Mouse (Mus musculus): ENCODE measurements around the gene Drg1.
"Not testable (repeated sequence)": the region's sequence is repeated elsewhere in the genome, so short reads cannot be mapped to it uniquely, and the experiment has no call there.

Drg1 gene

DNA sequence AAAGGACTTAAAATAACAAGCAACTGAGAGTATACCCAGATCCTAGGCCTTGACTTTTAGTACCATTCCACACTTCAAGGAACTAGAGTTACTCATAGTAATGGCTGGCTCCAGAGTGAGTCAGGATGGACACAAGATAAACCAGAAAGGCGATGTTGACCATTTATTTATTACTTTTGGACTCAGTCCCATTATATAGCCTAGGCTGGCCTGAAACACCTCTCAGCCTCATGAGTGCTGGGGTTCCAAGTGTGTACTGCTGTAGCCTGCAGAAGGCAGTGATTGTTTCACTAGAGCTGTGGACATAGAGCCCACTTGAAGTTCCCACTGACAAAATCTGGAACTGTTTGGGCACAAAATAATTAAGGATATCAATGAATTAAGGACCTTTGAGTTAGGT lies 53.7 kb downstream of the Drg1 start:
- no peak for DNase-seq (ENCODE audit: low read depth, low spot score)

DNA sequence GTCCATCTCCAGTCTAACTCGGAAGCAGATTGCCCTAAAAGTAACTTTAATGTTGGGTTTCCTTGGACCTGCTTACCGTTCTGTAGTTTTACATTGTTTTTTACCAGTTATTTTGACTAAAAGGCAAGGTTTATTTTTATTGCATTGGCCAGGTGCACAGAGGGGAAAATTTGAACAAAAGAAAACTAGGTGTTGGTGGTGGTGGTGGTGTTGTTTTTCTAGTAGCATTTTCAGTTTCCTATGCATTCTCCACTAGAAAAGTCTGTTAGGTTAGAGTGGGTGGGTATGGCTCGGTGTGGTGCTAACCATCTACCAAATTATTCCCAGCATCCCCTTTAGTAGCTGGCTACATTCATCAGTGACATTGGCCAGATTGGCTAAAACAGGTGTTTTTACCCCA lies 59.4 kb downstream of the Drg1 start:
- no peak for DNase-seq (ENCODE audit: low read depth, low spot score)

DNA sequence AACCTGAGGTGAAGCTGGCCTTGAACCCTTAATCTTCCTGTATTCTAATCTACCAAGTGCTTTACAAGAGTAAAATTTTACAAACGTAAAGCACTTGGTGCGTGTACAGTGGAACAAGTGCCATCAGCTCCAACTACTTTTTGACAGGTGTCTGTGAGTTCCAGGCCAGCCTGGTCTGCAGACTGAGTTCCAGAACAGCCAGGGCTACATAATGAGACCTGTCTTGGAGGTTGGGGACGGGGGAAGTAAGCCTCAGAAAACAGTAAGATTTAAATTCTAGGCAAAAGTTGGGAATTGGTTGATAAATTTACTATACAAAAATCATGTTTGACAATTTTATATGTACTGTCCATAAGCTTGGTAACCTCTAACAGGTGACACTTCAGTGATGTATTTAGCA lies 61.0 kb downstream of the Drg1 start:
- no peak for DNase-seq (ENCODE audit: low read depth, low spot score)

DNA sequence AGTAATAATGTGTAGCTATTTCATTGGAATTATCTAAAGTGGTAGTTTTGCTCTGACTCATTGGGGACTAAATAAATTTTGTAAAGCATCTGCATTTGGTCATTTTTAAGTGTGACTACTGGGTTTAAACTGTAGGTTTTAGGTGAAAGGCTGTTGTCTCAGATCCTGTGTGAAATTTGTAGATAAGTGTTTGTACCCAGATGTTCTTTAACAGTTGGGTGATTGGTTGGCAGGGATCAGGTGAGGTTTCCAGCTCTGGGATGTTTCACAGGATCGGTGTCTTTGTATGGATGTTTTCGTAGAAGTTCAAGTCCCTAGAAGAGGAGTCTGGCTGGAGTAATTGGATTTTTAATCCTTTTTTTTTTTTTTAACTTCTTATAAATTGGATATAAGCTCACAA lies 62.4 kb downstream of the Drg1 start:
- DNase-seq (ENCODE audit: low read depth, low spot score) = no peak

DNA sequence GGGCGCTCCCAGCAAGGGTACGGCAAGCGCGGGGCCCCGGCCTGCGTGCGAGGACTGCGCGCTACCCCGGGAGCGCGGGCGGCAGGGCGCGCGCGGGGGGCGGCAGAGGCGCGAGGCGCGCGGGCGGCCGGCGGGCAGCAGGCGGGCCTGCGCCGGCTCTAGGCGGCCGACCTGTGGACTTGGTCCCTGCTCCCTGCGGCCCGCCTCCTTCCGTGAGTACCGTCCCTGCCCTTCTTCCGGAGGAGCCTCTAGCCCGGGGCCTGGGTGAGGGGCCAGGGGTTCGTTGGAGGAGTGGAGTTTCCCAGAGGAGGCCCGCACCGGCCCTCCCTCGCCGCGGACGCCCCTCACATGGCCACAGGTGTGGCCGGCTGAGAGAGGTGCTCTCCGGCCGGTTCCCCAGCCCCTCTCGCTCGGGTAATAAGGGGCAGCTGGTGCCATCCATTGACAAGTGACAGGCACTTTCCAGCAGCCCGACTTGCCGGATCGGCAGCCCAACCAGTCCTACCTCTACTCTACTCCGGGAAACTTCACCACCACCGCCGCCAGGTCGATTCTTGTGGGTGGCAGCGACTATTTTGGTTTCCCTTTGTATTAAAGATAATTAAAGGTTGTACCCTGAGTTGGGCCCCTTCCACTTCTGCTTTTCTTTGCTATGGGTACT lies 63.3 kb downstream of the Drg1 start:
- no peak for DNase-seq (ENCODE audit: low read depth, low spot score)

DNA sequence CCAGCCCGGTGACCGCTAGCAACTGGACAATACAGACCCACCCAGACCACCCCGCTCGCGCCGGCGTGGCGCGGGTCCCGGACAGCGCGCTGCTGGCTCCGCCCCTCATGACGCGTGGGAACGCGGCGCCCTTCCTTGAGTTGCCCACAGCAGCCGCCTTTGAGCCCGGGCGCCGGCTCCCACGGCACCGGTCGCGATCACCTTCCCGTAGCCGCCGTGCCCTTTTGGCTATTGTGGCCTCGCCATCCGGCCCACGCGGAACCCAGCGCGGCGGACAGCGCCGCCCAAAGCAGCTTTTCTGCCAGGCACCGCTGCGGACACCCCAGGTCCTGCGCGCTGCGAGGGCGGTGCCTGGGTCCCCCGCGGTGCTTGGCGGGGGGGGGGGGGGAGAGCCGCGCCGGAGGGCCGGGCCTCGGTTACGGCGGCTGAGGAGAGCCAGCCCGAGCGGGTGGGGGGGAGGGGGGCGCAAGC lies 63.9 kb downstream of the Drg1 start, which contains the start of gene Eif4enif1:
Eif4enif1 (plus strand) TSS at position 162 of the 471 bp plus-strand sequence.
- peak; percentile 77 for DNase-seq (ENCODE audit: low read depth, low spot score)

DNA sequence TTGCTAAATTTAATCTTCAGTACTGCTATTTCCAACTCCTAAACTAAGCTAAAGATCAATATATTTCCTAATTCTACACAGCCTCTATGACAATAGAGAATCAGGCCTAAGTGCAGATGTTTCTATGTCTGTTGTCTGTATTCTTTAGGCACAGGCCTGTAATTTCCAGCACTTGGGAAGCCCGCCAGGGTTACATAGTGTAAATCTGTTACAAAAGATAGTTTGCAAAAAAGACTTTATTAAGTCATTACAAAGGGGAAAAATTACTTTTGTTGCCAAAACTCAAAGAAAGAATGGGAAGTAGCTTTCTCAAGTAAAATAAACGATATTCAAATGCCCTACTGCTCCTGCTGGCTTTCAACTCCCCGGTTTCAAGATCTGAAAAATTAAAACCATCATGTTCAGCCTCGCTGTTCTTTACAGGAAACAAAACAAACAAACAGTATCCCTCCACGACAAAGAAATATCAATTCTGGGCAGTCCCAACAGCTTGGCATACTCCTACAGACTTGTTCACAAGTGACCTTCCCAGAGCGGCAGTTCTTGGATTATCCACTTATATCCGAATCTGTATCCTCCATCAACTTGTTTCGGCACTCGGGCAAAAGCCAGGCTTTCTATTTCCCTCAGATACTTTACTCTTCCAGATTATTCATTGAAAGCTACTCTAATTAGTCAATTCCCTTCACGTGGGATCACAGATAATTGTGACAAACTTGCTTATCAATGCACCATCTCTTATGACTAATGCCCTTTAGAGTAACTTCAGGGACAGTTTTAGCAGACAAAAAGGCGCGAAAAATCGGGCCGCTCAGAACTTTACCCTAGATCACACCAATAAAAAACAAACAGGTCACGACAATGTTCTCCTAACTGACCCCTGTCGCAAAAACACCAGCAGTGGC lies 64.6 kb downstream of the Drg1 start:
- DNase-seq (ENCODE audit: low read depth, low spot score) = no peak

DNA sequence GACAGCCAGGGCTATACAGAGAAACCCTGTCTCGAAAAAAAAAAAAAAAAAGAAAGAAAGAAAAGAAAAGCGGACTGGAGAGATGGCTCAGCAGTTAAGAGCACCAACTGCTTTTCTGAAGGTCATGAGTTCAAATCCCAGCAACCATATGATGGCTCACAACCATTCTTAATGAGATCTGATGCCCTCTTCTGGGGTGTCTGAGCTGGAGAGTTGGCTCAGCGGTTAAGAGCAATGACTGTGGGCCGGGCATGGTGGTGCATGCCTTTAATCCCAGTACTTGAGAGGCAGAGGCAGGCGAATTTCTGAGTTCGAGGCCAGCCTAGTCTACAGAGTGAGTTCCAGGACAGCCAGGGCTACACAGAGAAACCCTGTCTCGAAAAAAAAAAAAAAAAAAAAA lies 65.6 kb downstream of the Drg1 start:
- DNase-seq (ENCODE audit: low read depth, low spot score) = not testable (repeated sequence)

DNA sequence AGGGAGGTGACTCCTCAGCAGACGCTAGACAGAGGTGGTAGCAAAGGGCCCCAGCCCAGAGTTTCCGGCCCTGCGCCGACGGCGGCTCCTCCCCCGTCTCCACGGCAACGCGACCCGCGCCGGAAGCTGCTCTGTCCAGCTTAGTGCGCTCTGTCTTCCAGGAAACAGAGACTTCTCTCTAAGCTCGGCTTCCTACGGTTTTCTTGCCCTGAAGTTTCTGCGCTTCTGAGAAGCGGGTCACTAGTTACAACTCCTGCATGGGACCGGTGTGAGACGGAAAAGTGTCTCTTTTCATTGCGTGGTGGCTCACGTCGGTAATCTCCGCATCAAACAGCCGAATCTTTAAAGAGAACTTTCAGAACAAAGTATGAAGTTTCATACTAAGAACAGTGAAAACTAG lies 72.9 kb downstream of the Drg1 start, which contains the start of gene Sfi1:
Sfi1 (minus strand) TSS at position 101 of the 400 bp plus-strand sequence.
- DNase-seq (ENCODE audit: low read depth, low spot score) = no peak

DNA sequence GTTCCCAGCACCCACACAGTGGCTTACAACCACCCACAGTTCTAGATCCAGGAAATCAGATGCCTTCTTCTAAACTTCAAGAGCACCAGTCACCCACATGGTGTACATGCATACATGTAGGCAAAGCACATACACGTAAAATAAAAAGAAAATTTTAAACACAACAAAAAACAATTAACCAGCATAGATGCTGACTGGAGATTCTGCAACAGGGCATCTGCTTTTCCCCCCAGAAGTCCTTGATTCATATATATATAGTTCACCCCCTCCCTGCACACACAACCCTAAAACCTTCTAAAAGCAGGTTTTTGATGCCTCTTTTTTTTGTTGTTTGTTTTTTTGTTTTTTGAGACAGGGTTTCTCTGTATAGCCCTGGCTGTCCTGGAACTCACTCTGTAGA lies 83.5 kb downstream of the Drg1 start:
- not testable (repeated sequence) for DNase-seq (ENCODE audit: low read depth, low spot score)

DNA sequence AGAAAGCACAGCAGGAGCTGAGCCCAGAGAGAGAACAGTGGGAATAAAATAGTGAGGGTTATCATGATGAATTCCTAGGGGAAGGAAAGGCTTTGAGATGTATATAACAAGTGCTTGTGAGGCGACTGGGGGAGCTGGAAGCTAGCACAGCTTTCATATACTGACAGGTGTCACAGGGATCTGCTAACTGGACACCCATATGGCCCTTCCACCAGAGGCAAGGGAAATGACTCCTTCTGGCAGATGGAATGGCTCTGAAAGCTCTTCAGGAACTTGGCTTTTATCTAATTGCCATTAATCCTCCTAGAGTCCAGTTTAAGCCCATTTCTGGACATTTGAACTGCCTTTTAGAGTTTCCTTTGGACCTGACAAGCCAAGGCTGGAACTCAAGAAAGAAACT lies 84.2 kb downstream of the Drg1 start:
- DNase-seq (ENCODE audit: low read depth, low spot score) = not testable (repeated sequence)

DNA sequence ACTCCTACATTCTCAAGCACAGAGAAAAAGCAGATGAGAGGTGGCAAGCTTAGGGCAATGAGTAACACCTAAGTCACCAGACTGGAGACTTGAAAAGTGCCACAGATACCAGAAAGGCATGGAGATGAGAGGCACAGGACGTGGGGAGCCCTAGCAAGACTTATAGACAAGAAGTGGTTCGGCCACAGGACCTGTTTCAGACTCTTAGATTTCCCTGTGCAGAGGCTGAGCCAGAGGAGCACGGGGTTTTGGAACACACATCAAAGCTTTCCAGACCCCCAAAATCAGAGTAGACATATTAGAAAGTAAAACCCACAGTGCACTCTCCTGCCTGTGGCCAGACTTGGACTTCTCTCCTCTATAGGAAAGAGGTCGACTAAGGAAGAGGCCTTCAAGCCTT lies 85.0 kb downstream of the Drg1 start:
- DNase-seq (ENCODE audit: low read depth, low spot score) = not testable (repeated sequence)

DNA sequence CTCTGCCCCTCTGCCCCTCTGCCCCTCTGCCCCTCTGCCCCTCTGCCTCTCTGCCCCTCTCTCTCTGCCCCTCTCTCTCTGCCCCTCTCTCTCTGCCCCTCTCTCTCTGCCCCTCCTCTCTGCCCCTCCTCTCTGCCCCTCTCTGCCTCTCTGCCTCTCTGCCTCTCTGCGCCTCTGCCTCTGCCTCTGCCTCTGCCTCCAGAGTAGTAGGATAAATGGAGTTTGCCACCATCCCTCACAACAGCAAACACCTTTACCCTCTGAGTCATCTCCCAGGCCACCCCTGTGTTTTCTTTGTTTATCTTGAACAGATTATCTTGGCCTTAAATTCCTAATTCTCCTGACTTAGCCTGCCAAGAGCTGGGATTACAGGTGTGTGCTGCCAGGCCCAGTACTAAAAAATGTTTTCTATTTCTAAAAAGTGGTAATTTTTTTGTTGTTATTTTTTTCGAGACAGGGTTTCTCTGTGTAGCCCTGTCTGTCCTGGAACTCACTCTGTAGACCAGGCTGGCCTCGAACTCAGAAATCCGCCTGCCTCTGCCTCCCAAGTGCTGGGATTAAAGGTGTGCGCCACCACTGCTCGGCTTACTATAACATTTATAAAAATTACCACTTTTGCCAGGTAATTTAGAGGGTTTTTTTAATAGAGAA lies 85.6 kb downstream of the Drg1 start:
- not testable (repeated sequence) for DNase-seq (ENCODE audit: low read depth, low spot score)

DNA sequence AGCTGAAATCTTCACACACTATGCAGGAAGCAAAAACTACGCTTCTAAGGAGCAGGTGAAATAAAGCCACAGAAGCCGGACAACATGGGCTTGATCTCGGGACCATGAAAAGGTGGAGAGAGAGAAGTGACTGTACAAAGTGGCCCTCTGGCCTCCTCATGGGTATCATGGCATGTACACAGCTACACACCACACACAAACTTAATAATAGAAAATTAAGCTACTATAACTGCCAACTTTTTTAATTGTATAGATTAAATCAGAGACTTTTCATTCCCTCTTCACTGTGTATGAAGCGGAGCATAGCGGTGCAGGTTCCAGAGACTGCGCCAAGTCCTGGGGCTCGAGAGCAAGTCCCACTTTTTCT lies 86.5 kb downstream of the Drg1 start:
- not testable (repeated sequence) for DNase-seq (ENCODE audit: low read depth, low spot score)

DNA sequence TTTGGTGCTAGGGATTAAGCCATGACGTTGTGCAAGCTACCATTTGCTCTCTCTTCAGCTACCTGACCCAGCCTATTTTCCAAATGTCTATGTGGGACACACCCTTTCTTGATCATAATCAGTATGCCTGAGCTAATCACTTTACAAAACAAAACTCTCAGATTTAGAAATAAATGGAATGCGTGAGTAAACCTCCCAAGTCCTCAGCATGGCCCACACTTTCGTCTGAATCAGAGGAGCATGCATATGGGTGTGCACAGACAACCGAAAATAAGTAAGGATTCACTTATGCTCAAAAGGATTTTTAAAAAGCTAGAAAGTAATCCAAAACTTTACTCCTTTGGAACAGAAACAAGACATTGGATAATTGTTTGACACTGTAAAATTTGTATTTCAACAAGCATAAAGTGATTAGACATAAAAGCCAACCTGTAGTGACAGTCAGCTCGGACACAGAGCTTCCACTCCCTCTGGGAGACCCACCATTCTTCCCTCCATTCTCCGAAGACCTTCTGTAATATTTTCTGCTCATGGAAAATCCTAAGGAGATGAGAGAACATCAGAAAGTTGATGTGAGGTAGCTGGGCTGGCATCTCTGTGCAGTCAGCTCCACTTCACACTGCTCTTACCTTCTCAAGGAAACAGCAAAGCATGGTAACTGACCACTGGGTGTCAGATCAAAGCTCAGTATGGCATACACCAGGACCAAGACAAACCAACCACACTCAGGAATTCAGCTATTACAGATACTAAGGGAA lies 87.1 kb downstream of the Drg1 start:
- DNase-seq (ENCODE audit: low read depth, low spot score) = not testable (repeated sequence)

DNA sequence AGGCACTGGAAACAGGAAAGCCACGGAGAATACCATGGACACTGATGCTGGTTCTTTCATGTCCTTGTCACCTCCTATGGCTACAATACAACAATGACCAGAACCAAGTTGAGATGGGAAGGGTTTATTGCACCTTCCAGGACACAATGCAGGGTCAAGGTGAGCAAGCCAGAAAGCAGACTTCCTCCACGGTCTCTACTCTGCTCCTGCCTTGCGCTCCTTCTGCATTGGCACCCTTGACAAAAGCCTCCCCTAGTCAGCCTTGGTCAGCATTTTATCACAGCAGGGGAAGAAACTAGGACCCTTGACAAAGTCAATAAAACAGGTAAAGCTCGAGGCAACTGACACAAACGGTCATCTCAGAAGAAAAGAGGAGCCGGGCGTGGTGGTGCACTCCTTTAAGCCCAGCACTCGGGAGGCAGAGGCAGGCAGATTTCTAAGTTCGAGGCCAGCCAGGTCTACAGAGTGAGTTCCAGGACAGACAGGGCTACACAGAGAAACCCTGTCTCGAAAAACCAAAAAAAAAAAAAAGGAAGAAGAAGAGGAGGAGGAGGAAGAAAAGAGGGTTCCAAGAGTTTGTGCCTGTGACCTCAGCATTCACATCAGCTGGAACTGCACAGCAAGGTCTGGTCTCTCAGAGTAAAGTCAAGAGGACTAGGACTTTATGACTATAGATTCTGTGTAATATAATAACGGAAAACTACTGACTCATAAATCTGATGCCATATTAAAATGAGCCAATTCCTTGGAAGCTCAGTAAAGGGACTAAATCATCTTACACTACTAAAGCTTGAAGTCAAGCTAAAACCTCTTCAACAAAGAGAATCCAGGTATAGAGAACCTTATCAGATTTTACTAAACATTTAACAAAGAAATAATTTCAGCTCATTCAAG lies 92.5 kb downstream of the Drg1 start:
- not testable (repeated sequence) for DNase-seq (ENCODE audit: low read depth, low spot score)

DNA sequence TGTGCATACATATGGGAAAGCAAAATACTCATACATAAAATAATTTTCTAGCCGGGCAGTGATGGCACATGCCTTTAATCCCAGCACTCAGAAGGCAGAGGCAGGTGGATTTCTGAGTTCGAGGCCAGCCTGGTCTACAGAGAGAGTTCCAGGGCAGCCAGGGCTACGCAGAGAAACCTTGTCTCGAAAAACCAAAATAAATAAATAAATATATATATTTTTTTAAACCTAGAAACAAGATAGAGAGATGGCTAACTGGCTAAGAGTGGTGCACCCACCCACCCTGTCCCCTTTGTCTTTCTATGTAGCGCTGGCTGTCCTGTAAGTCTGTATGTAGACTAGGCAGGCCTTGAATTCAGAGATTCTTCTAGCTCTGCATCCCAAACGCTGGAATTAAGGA lies 93.7 kb downstream of the Drg1 start:
- DNase-seq (ENCODE audit: low read depth, low spot score) = not testable (repeated sequence)

DNA sequence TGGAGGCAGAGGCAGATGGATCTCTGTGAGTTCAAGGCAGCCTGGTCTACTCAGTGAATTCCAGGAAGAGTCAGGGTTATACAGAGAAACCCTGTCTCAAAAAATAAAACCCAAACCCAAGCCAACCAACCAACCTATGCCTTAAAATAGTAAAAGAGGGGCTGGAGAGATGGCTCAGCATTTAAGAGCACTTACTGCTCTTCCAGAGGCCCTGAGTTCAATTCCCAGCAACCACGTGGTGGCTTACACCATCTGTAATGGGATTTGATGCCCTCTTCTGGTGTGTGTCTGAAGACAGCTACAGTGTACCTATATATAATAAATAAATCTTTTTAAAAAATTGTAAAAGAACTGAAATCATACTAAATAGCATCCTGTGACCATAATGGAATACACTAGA lies 94.3 kb downstream of the Drg1 start:
- DNase-seq (ENCODE audit: low read depth, low spot score) = not testable (repeated sequence)

DNA sequence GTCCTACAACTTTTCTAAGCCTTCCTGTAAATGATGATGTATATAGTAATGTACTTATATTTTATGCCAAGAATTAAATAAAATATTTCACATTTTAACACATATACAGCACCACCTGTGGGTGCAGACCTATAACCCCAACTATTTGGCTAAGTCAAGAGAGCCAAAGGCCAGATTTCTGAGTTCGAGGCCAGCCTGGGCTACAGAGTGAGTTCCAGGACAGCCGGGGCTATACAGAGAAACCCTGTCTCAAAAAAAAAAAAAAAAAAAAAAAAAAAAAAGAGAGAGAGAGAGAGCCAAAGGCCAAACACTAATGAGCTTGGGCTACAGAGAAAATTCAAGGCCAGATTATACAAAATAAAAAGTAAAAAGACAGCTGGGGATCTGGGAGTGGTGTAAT lies 97.2 kb downstream of the Drg1 start:
- DNase-seq (ENCODE audit: low read depth, low spot score) = not testable (repeated sequence)

DNA sequence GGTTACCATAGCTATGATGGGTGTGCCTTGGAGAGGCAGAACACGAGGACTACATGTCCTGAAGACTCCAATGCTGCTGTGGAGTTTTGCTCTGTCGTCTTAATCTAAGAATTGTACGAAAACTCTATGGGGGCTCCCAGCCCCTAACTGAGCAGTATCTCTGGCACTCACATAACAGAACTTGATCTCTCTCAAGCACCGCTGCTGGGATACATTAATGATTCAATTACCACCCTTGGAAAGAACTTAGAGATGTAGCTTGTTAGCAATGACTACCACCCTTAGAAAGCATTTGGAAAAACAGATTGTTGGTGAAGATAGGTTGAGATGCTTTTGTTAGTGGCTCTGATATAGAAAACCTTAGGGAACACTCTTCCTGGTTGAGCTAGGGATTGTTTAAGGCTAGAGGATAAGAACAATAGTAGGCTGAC lies 98.6 kb downstream of the Drg1 start:
- not testable (repeated sequence) for DNase-seq (ENCODE audit: low read depth, low spot score)
